Mouse (Mus musculus) NIH3T3 (cell line): Measurements from ENCODE around the gene Dnaic2.

Source experiments
- DNase-seq: peaks from one replicate; pipeline ENCODE4 v3.0.0-alpha.2; 2012; ENCODE audit warnings: low read depth

Gene Dnaic2

GRCm38 (mm10) chr11:114798624-114799023, 71.4 kb downstream of the Dnaic2 start, which contains the start of gene Gpr142:
Gene Gpr142 (plus strand): TSS chr11:114798924.
- DNase-seq = no peak

GRCm38 (mm10) chr11:114801906-114802305, 74.7 kb downstream of the Dnaic2 start:
- DNase-seq = no peak

- DNase-seq = no peak
These were observed 75.5 kb downstream of the Dnaic2 start for GRCm38 (mm10) chr11:114802540-114803267.

- no peak for DNase-seq
These were observed 76.8 kb downstream of the Dnaic2 start for GRCm38 (mm10) chr11:114803990-114804389.

DNA sequence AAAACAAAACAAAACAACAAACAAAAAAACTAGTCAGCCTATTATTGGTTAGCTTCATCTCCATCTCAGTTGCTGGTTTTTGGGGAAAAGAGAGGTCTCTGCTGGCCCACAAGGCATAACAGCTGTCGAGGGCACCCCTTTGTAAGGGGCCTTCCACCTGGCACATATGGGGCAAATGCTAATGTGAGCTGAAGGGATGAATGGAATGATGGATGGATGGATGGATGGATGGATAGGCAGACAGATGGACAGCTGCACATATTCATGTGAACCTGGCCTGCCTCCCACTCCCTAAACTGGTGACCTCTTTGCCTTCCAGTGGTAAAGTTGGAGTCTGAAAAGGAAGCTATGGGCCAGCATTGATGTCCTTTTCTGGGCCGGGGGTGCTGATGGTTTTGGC, 79.8 kb downstream of the Dnaic2 start:
- no peak for DNase-seq
